Mouse (Mus musculus) limb, embryonic 14.5 days (tissue): ENCODE results near the gene Plac9a. TPM values are rescaled to one million over a fixed set of nuclear protein-coding genes. Genes with fewer than 3 reads are reported as not detected.

Source experiments
- ATAC-seq: fragments of 200-750 bp; cut with Nextera tagmentation; 2 replicates; pipeline ENCODE4 v1.8.0; 2017; ENCODE audit warnings: low read depth, moderate number of reproducible peaks, moderate TSS enrichment; ENCODE audit not compliant: low FRiP score
- DNase-seq: peaks from one replicate; pipeline ENCODE4 v3.0.0-alpha.2; 2015; ENCODE audit warnings: low spot score
- H3K27ac ChIP-seq: fragments of 300-500 bp; sonication (generic); replicated peaks from 2 replicates; pipeline ENCODE4 v1.5.1; 2014; ENCODE audit warnings: low read depth, mild to moderate bottlenecking, low read length, moderate library complexity, mixed read lengths
- H3K27me3 ChIP-seq: fragments of 300-500 bp; sonication (generic); 2 replicates; pipeline ENCODE4 v1.6.1; 2014; ENCODE audit warnings: low read length, mixed read lengths; ENCODE audit not compliant: control insufficient read depth, insufficient read depth
- H3K36me3 ChIP-seq: fragments of 300-500 bp; sonication (generic); 2 replicates; pipeline ENCODE4 v1.6.1; 2014; ENCODE audit warnings: mild to moderate bottlenecking, low read length, moderate library complexity, mixed read lengths; ENCODE audit not compliant: control insufficient read depth, insufficient read depth
- H3K4me1 ChIP-seq: fragments of 300-500 bp; sonication (generic); 2 replicates; pipeline ENCODE4 v1.6.1; 2014; ENCODE audit warnings: antibody characterized with exemption, low read length, mixed read lengths; ENCODE audit not compliant: control insufficient read depth, insufficient read depth
- H3K4me2 ChIP-seq: fragments of 300-500 bp; sonication (generic); replicated peaks from 2 replicates; pipeline ENCODE4 v1.6.1; 2014; ENCODE audit warnings: low read depth, mild to moderate bottlenecking, low read length, moderate library complexity; ENCODE audit not compliant: severe bottlenecking
- H3K4me3 ChIP-seq: fragments of 300-500 bp; sonication (generic); replicated peaks from 2 replicates; pipeline ENCODE4 v1.5.1; 2014; ENCODE audit warnings: low read length
- H3K9ac ChIP-seq: fragments of 300-500 bp; sonication (generic); 2 replicates; pipeline ENCODE4 v1.6.1; 2014; ENCODE audit warnings: mild to moderate bottlenecking, low read depth, low read length, moderate library complexity; ENCODE audit not compliant: severe bottlenecking
- H3K9me3 ChIP-seq: fragments of 300-500 bp; sonication (generic); 2 replicates; pipeline ENCODE4 v1.6.1; 2016; ENCODE audit warnings: low read length; ENCODE audit not compliant: control insufficient read depth
- POLR2A ChIP-seq: fragments of 200-500 bp; IDR thresholded peaks from 2 replicates; pipeline ENCODE4 v1.8.0; 2012; ENCODE audit warnings: inconsistent platforms, mild to moderate bottlenecking, moderate library complexity, borderline replicate concordance; ENCODE audit not compliant: insufficient read depth, insufficient read length; ENCODE audit errors: extremely low read depth
- WGBS: fragments of 180-500 bp; shearing (Covaris S2); extraction: QIAGEN DNeasy Blood & Tissue Kit; methylation state at CpG from one replicate; pipeline ENCODE4 v1.1.7; 2014; 5-methylcytosine and 5-hydroxymethylcytosine counted together
- polyA plus RNA-seq, 2 experiments: library from polyadenylated mRNA; depleted of rRNA in 1 of 2; stranded (reverse) in 1 of 2; unstranded in 1 of 2; fragments of >200 nt; fragmentation: Nextera tagmentation in 1 of 2; extraction: Ambion mirVana in 1 of 2; gene quantifications; 2 replicates each; pipeline versions ENCODE4 v1.2.1 to v1.2.3; 2012 to 2014

Plac9a gene
- polyA plus RNA-seq, 2 experiments: 0.54 to 0.56 TPM

GRCm38 (mm10) chr14:25840961-25841360, 61.9 kb downstream of the Plac9a start:
- WGBS: 12% methylated on average over 7 of the region's 7 CpGs
- no peaks in the 10 kb centered on the region for H3K36me3 ChIP-seq
- no peak overlapping the region for H3K4me3 ChIP-seq
- peaks cover 12% of the 10 kb centered on the region for H3K27me3 ChIP-seq
- DNase-seq: no peak
- no peak overlapping the region for H3K27ac ChIP-seq
- no peak overlapping the region for H3K9ac ChIP-seq
- H3K4me1 ChIP-seq: no peaks in the 10 kb centered on the region; the same call in 1 of the 2 replicates
- H3K4me2 ChIP-seq: no peak overlapping the region
- no peaks in the 10 kb centered on the region for H3K9me3 ChIP-seq
- no peak for ATAC-seq
- TF ChIP-seq POLR2A: no peak

- no peak overlapping the region for H3K4me3 ChIP-seq
- TF ChIP-seq POLR2A: no peak
- 77% methylated on average over 6 of the region's 7 CpGs for WGBS
- no peak overlapping the region for H3K9ac ChIP-seq
- H3K27ac ChIP-seq: no peak overlapping the region
- H3K4me1 ChIP-seq: no peaks in the 10 kb centered on the region; the same call in 1 of the 2 replicates
- ATAC-seq: no peak
- no peaks in the 10 kb centered on the region for H3K9me3 ChIP-seq
- no peak for DNase-seq
- peaks cover 12% of the 10 kb centered on the region for H3K27me3 ChIP-seq
- no peaks in the 10 kb centered on the region for H3K36me3 ChIP-seq
- H3K4me2 ChIP-seq: no peak overlapping the region
Observed at GRCm38 (mm10) chr14:25839791-25840190, 63.1 kb downstream of the Plac9a start.

- TF ChIP-seq POLR2A: no peak
Observed at GRCm38 (mm10) chr14:25838411-25838810, 64.5 kb downstream of the Plac9a start.

More at GRCm38 (mm10) chr14:25838411-25838810, 64.5 kb downstream of the Plac9a start:
- Histone ChIP-seq H3K4me2 (no peak overlapping the region), H3K9me3 (no peaks in the 10 kb centered on the region), H3K4me1 (no peaks in the 10 kb centered on the region; the same call in 1 of the 2 replicates), H3K4me3 (no peak overlapping the region), H3K27ac (no peak overlapping the region), H3K36me3 (no peaks in the 10 kb centered on the region), H3K27me3 (peaks cover 10% of the 10 kb centered on the region), H3K9ac (no peak overlapping the region)
- WGBS: 80% methylated on average over 8 of the region's 8 CpGs
- DNase-seq: peak; percentile 42
- ATAC-seq: no peak

Other genes starting within 250 kb of the Plac9a start
- 67.1 and 79.9 TPM in 2 replicates for gene Ppif, start 208.9 kb downstream of the Plac9a start, polyA plus RNA-seq (2012; rRNA removed)
- gene Ppif, start 208.9 kb downstream of the Plac9a start, polyA plus RNA-seq (2014; fragmentation: Nextera tagmentation; extraction: Ambion mirVana): 27.3 and 28.9 TPM in 2 replicates
- gene Zcchc24, start 134.1 kb downstream of the Plac9a start, polyA plus RNA-seq (2012; rRNA removed): 52.7 and 58.0 TPM in 2 replicates
- gene Zcchc24, start 134.1 kb downstream of the Plac9a start, polyA plus RNA-seq (2014; fragmentation: Nextera tagmentation; extraction: Ambion mirVana): 45.1 and 49.3 TPM in 2 replicates
- 20.3 and 22.4 TPM in 2 replicates for gene Anxa11, start 60.9 kb downstream of the Plac9a start, polyA plus RNA-seq (2012; rRNA removed)
- 18.7 and 20.5 TPM in 2 replicates for gene Anxa11, start 60.9 kb downstream of the Plac9a start, polyA plus RNA-seq (2014; fragmentation: Nextera tagmentation; extraction: Ambion mirVana)
- gene Tmem254a, start 24.6 kb upstream of the Plac9a start, polyA plus RNA-seq (2012; rRNA removed): 2.5 and 4.0 TPM in 2 replicates
- 3.8 and 7.6 TPM in 2 replicates for gene Tmem254a, start 24.6 kb upstream of the Plac9a start, polyA plus RNA-seq (2014; fragmentation: Nextera tagmentation; extraction: Ambion mirVana)
- gene Cphx1, start 35.2 kb upstream of the Plac9a start, polyA plus RNA-seq (2012; rRNA removed): 0.04 TPM in 1 of 2 replicates, not detected in the other
- 0.11 TPM in 1 of 2 replicates, not detected in the other for gene Cphx1, start 35.2 kb upstream of the Plac9a start, polyA plus RNA-seq (2014; fragmentation: Nextera tagmentation; extraction: Ambion mirVana)
- 6.8 and 8.0 TPM in 2 replicates for gene Duxbl1, start 75.5 kb upstream of the Plac9a start, polyA plus RNA-seq (2012; rRNA removed)
- 0.63 and 1.6 TPM in 2 replicates for gene Duxbl1, start 75.5 kb upstream of the Plac9a start, polyA plus RNA-seq (2014; fragmentation: Nextera tagmentation; extraction: Ambion mirVana)
- gene Gm9780, start 139.6 kb upstream of the Plac9a start, polyA plus RNA-seq (2012; rRNA removed): 26.5 and 29.0 TPM in 2 replicates
- gene Gm9780, start 139.6 kb upstream of the Plac9a start, polyA plus RNA-seq (2014; fragmentation: Nextera tagmentation; extraction: Ambion mirVana): 42.6 and 49.9 TPM in 2 replicates
- gene Tmem254c, start 164.3 kb upstream of the Plac9a start, polyA plus RNA-seq (2012; rRNA removed): 6.0 and 8.4 TPM in 2 replicates
- 47.7 and 56.8 TPM in 2 replicates for gene Tmem254c, start 164.3 kb upstream of the Plac9a start, polyA plus RNA-seq (2014; fragmentation: Nextera tagmentation; extraction: Ambion mirVana)
- not detected in 2 replicates for gene Cphx2, start 178.4 kb upstream of the Plac9a start, polyA plus RNA-seq (2012; rRNA removed)
- not detected in 2 replicates for gene Cphx2, start 178.4 kb upstream of the Plac9a start, polyA plus RNA-seq (2014; fragmentation: Nextera tagmentation; extraction: Ambion mirVana)
- not detected in 2 replicates for gene Cphx3, start 179.2 kb upstream of the Plac9a start, polyA plus RNA-seq (2012; rRNA removed)
- not detected in 2 replicates for gene Cphx3, start 179.2 kb upstream of the Plac9a start, polyA plus RNA-seq (2014; fragmentation: Nextera tagmentation; extraction: Ambion mirVana)
- not detected in 2 replicates for gene Duxbl2, start 215.2 kb upstream of the Plac9a start, polyA plus RNA-seq (2012; rRNA removed)
- 0.21 and 3.2 TPM in 2 replicates for gene Duxbl2, start 215.2 kb upstream of the Plac9a start, polyA plus RNA-seq (2014; fragmentation: Nextera tagmentation; extraction: Ambion mirVana)